In genomic region chr4:120420193-120420592, GRCm38 (mm10) we compare ENCODE assay signal across 13 mouse cellular contexts.
"Had no signal": no experiment of that assay in that cellular context is flagged by ENCODE, and none has a peak within 500 bp of the region (broad histone marks: within the 10 kb centered on the region; RNA-seq: fewer than 3 reads in every experiment).

No protein-coding gene starts in this region.

- H3K36me3 ChIP-seq: midbrain, embryonic 12.5 days; neural tube, embryonic 13.5 days; neural tube, embryonic 15.5 days; stomach, embryonic 15.5 days had no signal

- H3K27me3 ChIP-seq: midbrain, embryonic 12.5 days; neural tube, embryonic 13.5 days; neural tube, embryonic 15.5 days; stomach, embryonic 15.5 days had no signal

- H3K4me3 ChIP-seq: midbrain, embryonic 10.5 days; midbrain, embryonic 12.5 days; myocyte; neural tube, embryonic 13.5 days; neural tube, embryonic 15.5 days; stomach, embryonic 15.5 days had no signal

- H3K9me3 ChIP-seq: midbrain, embryonic 10.5 days; midbrain, embryonic 12.5 days; neural tube, embryonic 13.5 days; neural tube, embryonic 15.5 days; stomach, embryonic 15.5 days had no signal

- H3K4me2 ChIP-seq: lung, embryonic 14.5 days; midbrain, embryonic 12.5 days; neural tube, embryonic 13.5 days; neural tube, embryonic 15.5 days; stomach, embryonic 15.5 days had no signal

- H3K27ac ChIP-seq: midbrain, embryonic 10.5 days; midbrain, embryonic 12.5 days; neural tube, embryonic 13.5 days; neural tube, embryonic 15.5 days; stomach, embryonic 15.5 days; stomach, postnatal 0 days had no signal

- H3K9ac ChIP-seq: lung, embryonic 14.5 days; midbrain, embryonic 12.5 days; neural tube, embryonic 13.5 days; neural tube, embryonic 15.5 days; stomach, embryonic 15.5 days had no signal

- DNase-seq: midbrain, embryonic 14.5 days; thymus, adult 2 months; thymus, postnatal 25 days; thymus, postnatal 4 days had no signal

- ATAC-seq: midbrain, embryonic 16.5 days had no signal
